ENCODE assay signal across 21 mouse cellular contexts in the genomic region with DNA sequence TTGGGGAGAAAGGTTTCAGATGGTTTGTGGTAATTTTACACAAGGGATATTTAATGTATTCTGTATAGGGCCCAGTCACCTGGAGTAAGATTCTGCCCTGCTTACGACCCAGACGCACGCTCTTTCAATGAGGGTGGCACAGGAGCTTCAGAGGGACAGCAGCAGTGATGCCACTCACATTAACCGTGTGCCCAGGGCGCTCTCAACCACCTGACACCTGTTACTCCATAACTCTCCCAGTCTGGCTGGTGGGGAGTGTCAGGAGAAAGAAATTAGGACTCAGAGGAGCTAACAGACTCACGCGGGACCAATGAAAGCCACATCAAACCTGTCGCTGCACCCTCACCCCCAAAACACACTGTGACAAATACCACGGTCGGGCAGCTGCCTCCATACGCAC.
DNase-seq lines count a peak whose midpoint lies in the region; ATAC-seq and TF ChIP-seq lines count a peak whose summit lies in the region.
"Had no signal": no experiment of that assay in that cellular context is flagged by ENCODE, and none has a peak within 500 bp of the region (broad histone marks: within the 10 kb centered on the region; RNA-seq: fewer than 3 reads in every experiment).

No protein-coding gene starts in this region.

- TF ChIP-seq CTCF in gastrocnemius, adult 2 months (IDR thresholded peaks at IDR 0.05) = no peak

- H3K4me2 ChIP-seq in myocyte (ENCODE audit: low read depth) = no peak overlapping the region
- H3K4me2 ChIP-seq in kidney, embryonic 14.5 days (replicated peaks; ENCODE audit: low read depth, low read length) = no peak overlapping the region

- no peaks in the 10 kb centered on the region for H3K79me2 ChIP-seq in myocyte (ENCODE audit: control insufficient read depth, insufficient read depth)

- H3K9ac ChIP-seq in kidney, embryonic 14.5 days (ENCODE audit: low read depth, low read length) = no peak overlapping the region

- peak; percentile 60 for DNase-seq in gastrocnemius, adult 2 months
- no peak for DNase-seq in gastrocnemius, postnatal 4 days (ENCODE audit: low spot score in 2 of 2)
- peak; percentile 15 for DNase-seq in thymus, postnatal 0 days (ENCODE audit: low spot score)
- no peak for DNase-seq in thymus, postnatal 10 days (ENCODE audit: low spot score in 2 of 2)
- peak; percentile 67 for DNase-seq in skeletal muscle tissue, adult 2 months (ENCODE audit: low read depth, low spot score)
- no peak for DNase-seq in urinary bladder, postnatal 14 days (ENCODE audit: low spot score)
- DNase-seq: adrenal gland, adult 2 months; adrenal gland, adult 8-10 months; adrenal gland, postnatal 10 days; adrenal gland, postnatal 14 days; adrenal gland, postnatal 25 days; adrenal gland, postnatal 36 days; B cell, adult 2 months; cerebellum, adult 11 months; cerebellum, adult 11-12 months had no signal

- H3K9me3 ChIP-seq in kidney, embryonic 14.5 days (ENCODE audit: control insufficient read depth, low read length) = no peaks in the 10 kb centered on the region

- intact Hi-C loops in gastrocnemius, adult 2 months (cut with DNase I) = no loop called here

- no peak overlapping the region for H3K4me3 ChIP-seq in gastrocnemius, adult 2 months
- no peak overlapping the region for H3K4me3 ChIP-seq in myocyte
- H3K4me3 ChIP-seq in kidney, embryonic 14.5 days (ENCODE audit: low read length) = no peak overlapping the region

- no peak overlapping the region for H3ac ChIP-seq in myocyte (ENCODE audit: control insufficient read depth, insufficient read length)

- ATAC-seq in kidney, embryonic 14.5 days (ENCODE audit: low FRiP score, low TSS enrichment) = no peak
- ATAC-seq: activated CD4-positive, CD25-positive, alpha-beta regulatory T cell, adult 4 months; CD4-positive, CD25-positive, alpha-beta regulatory T cell, adult 4 months; Patski had no signal

- H3K36me3 ChIP-seq in myocyte (ENCODE audit: control insufficient read depth, insufficient read depth) = no peaks in the 10 kb centered on the region
- H3K36me3 ChIP-seq in kidney, embryonic 14.5 days (ENCODE audit: control insufficient read depth, insufficient read depth, low read length) = no peaks in the 10 kb centered on the region

- 90% methylated on average over 11 of the region's 11 CpGs for WGBS in kidney, embryonic 14.5 days

- no peak for TF ChIP-seq POLR2A in myocyte (IDR thresholded peaks at IDR 0.05; ENCODE audit: insufficient read length, low read depth)

- H3K27me3 ChIP-seq in myocyte (ENCODE audit: control insufficient read depth, insufficient read depth, insufficient read length) = no peaks in the 10 kb centered on the region
- H3K27me3 ChIP-seq in kidney, embryonic 14.5 days (ENCODE audit: control insufficient read depth, insufficient read depth, low read length) = no peaks in the 10 kb centered on the region
- H3K27me3 ChIP-seq: CH12.LX, Patski had no signal

- H3K27ac ChIP-seq in gastrocnemius, adult 2 months = peak overlapping the region; percentile 81
- H3K27ac ChIP-seq in kidney, embryonic 14.5 days (ENCODE audit: low read depth, low read length) = no peak overlapping the region

- H3K4me1 ChIP-seq in kidney, embryonic 14.5 days (ENCODE audit: control insufficient read depth, insufficient read depth, low read length) = peaks cover 18% of the 10 kb centered on the region

TF ChIP-seq in myocyte, 11 proteins besides CTCF, POLR2A, EP300 and RAD21:
- TF ChIP-seq SRF (IDR thresholded peaks at IDR 0.05; ENCODE audit: control insufficient read depth, insufficient read length, low read depth) = no peak
- peak in 2 of 3 experiments; percentile 36 to 56 for TF ChIP-seq MYOD1 (IDR thresholded peaks at IDR 0.05; ENCODE audit: control insufficient read depth in 1 of 3, insufficient read length in 2 of 3, low read depth in 2 of 3)

Comparison
In these comparisons a context has a peak if more than half of its experiments do, and no peak if none do; other contexts are left out.
1. DNase-seq: peak in gastrocnemius, adult 2 months (single experiment), thymus, postnatal 0 days (single experiment) and skeletal muscle tissue, adult 2 months (single experiment); none in gastrocnemius, postnatal 4 days (0 of 2), thymus, postnatal 10 days (0 of 2) and urinary bladder, postnatal 14 days (single experiment).